Mouse (Mus musculus): Measurements from ENCODE around the gene Polr2c. TPM values are rescaled to one million over a fixed set of nuclear protein-coding genes. Genes with fewer than 3 reads are reported as not detected.
"Not testable (repeated sequence)": the region's sequence is repeated elsewhere in the genome, so short reads cannot be mapped to it uniquely, and the experiment has no call there.

The Polr2c gene
- polyA plus RNA-seq, 1 experiment: 21.3 TPM

GRCm38 (mm10) chr8:94837662-94838574 is 19.3 kb upstream of the Polr2c start, which contains the start of the genes Coq9 and Ciapin1:
Gene Coq9 (plus strand): TSS chr8:94838321.
Gene Ciapin1 (minus strand): TSS chr8:94838358.
- Histone ChIP-seq H3K4me1 (peaks cover 22% of the 10 kb centered on the region), H3K27me3 (replicated peaks) (no peaks in the 10 kb centered on the region), H3K9me3 (no peaks in the 10 kb centered on the region), H3K4me3 (replicated peaks) (peak within 1 kb of the TSS; percentile 98), H3K36me3 (replicated peaks; ENCODE audit: low read length) (peaks cover 21% of the 10 kb centered on the region)
- TF ChIP-seq GATA1 (IDR thresholded peaks at IDR 0.05; ENCODE audit: borderline replicate concordance, low read length) (no peak), FLI1 (IDR thresholded peaks at IDR 0.05; ENCODE audit: low read length) (no peak)

- TF ChIP-seq FLI1 (IDR thresholded peaks at IDR 0.05; ENCODE audit: low read length) (no peak), GATA1 (IDR thresholded peaks at IDR 0.05; ENCODE audit: borderline replicate concordance, low read length) (no peak)
- Histone ChIP-seq H3K4me3 (replicated peaks) (peak overlapping the region; percentile 98), H3K9me3 (no peaks in the 10 kb centered on the region), H3K27me3 (replicated peaks) (no peaks in the 10 kb centered on the region), H3K36me3 (replicated peaks; ENCODE audit: low read length) (peaks cover 21% of the 10 kb centered on the region), H3K4me1 (peaks cover 21% of the 10 kb centered on the region)
Measured at GRCm38 (mm10) chr8:94838600-94838999, 18.6 kb upstream of the Polr2c start.

- peaks cover 18% of the 10 kb centered on the region for H3K4me1 ChIP-seq
- no peaks in the 10 kb centered on the region for H3K9me3 ChIP-seq
- no peaks in the 10 kb centered on the region for H3K27me3 ChIP-seq (replicated peaks)
- TF ChIP-seq FLI1 (IDR thresholded peaks at IDR 0.05; ENCODE audit: low read length) (no peak), GATA1 (IDR thresholded peaks at IDR 0.05; ENCODE audit: borderline replicate concordance, low read length) (no peak)
- peaks cover 46% of the 10 kb centered on the region for H3K36me3 ChIP-seq (replicated peaks; ENCODE audit: low read length)
- H3K4me3 ChIP-seq (replicated peaks): no peak overlapping the region
Measured at GRCm38 (mm10) chr8:94841183-94841582, 16.1 kb upstream of the Polr2c start.

- Histone ChIP-seq H3K4me1 (0 out of 2 replicates have a peak, but pooled peaks cover 3% of the 10 kb centered on the region), H3K36me3 (replicated peaks; ENCODE audit: low read length) (peaks cover 97% of the 10 kb centered on the region), H3K9me3 (no peaks in the 10 kb centered on the region), H3K4me3 (replicated peaks) (no peak overlapping the region), H3K27me3 (replicated peaks) (no peaks in the 10 kb centered on the region)
- no peak for TF ChIP-seq GATA1 (IDR thresholded peaks at IDR 0.05; ENCODE audit: borderline replicate concordance, low read length)
- no peak for TF ChIP-seq FLI1 (IDR thresholded peaks at IDR 0.05; ENCODE audit: low read length)
Measured at GRCm38 (mm10) chr8:94850049-94850448, 7.2 kb upstream of the Polr2c start.

DNA sequence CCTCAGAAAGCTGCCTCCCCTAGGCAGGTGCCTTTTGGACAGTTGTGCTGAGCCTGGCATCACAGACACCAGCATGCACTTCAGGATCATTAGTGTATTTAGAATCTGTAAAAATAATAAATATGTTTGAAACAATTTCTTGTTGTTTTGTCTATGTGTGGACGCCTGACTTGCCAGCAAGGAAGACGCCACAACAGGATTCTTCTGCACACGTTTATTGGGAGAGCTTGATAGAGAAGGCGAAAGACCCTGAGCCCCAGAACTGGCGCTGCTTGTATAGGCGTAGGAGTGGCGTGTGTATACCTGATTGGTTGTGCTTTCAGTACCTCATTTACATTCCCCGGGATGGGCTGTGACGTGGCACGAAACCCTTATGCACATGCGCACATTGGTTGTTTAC is 2.5 kb upstream of the Polr2c start:
- not testable (repeated sequence) for H3K27me3 ChIP-seq (replicated peaks); H3K9me3 ChIP-seq; H3K4me3 ChIP-seq (replicated peaks)
- H3K36me3 ChIP-seq (replicated peaks; ENCODE audit: low read length): peaks cover 67% of the 10 kb centered on the region
- H3K4me1 ChIP-seq: peaks cover 21% of the 10 kb centered on the region

- Histone ChIP-seq H3K36me3 (replicated peaks; ENCODE audit: low read length) (peaks cover 67% of the 10 kb centered on the region), H3K27me3 (replicated peaks) (no peaks in the 10 kb centered on the region), H3K4me3 (replicated peaks) (peak overlapping the region; percentile 99), H3K4me1 (peaks cover 30% of the 10 kb centered on the region), H3K9me3 (no peaks in the 10 kb centered on the region)
- TF ChIP-seq GATA1 (IDR thresholded peaks at IDR 0.05; ENCODE audit: borderline replicate concordance, low read length) (no peak), FLI1 (IDR thresholded peaks at IDR 0.05; ENCODE audit: low read length) (no peak)
Measured at GRCm38 (mm10) chr8:94857011-94857345, 272 bp upstream of the Polr2c start.

DNA sequence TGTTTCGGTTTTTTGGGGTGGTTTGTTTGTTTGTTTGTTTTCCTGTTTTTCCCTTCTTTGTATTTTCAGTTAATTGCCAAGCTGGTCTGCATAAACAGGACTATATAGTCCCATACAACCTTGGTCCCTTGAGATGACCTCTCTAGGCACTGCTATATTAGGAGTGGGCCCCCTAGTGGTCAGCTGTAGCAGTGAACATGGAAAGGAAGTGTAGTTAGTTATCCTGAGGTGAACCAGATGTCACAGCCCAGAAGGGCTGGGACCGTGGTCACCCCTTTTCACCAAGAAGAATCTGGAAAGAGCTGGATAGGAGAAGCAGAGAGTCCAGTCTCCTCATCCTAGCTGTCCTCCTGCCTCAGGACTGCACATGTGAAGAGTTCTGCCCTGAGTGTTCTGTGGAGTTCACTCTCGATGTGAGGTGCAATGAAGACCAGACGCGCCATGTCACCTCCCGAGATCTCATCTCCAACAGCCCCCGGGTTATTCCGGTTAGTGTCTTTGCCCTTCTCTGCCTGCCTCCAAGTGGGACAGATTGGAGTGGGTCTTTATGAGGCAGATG is 4.2 kb downstream of the Polr2c start:
- Histone ChIP-seq H3K9me3 (no peaks in the 10 kb centered on the region), H3K27me3 (replicated peaks) (peaks cover 1% of the 10 kb centered on the region), H3K4me3 (replicated peaks) (no peak overlapping the region), H3K36me3 (replicated peaks; ENCODE audit: low read length) (peaks cover 70% of the 10 kb centered on the region), H3K4me1 (peaks cover 42% of the 10 kb centered on the region)
- TF ChIP-seq GATA1 (IDR thresholded peaks at IDR 0.05; ENCODE audit: borderline replicate concordance, low read length) (no peak), FLI1 (IDR thresholded peaks at IDR 0.05; ENCODE audit: low read length) (no peak)

DNA sequence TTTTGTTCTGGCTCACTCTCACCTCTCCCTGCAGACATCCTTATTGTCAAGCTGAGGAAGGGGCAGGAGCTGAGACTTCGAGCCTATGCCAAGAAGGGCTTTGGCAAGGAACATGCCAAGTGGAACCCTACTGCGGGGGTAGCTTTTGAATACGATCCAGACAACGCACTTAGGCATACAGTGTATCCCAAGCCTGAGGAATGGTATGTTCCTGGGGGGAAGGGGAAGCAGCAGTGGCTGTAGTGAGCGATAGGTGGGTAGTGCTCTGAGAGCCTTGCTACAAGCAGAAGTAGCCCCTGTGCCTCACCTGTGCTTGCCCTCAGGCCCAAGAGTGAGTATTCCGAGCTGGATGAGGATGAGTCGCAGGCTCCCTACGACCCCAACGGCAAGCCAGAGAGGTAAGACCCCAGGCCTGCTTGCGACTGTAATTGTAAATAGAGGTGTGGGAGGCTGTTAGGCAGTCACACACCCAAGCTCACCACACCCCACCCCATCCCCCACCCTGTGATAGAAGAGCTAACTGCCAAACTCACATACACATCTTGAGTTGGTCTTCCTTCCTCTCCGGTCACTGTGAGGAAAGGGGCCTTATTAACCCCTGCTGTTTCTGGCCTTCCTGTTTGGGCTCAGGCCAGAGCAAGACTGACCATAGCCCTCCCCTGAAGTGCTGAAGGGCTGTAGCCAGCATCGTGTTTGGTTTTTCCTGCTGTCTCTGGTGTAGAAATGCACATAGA is 5.4 kb downstream of the Polr2c start:
- H3K9me3 ChIP-seq: no peaks in the 10 kb centered on the region
- H3K4me3 ChIP-seq (replicated peaks): no peak overlapping the region
- H3K4me1 ChIP-seq: peaks cover 38% of the 10 kb centered on the region
- no peak for TF ChIP-seq GATA1 (IDR thresholded peaks at IDR 0.05; ENCODE audit: borderline replicate concordance, low read length)
- TF ChIP-seq FLI1 (IDR thresholded peaks at IDR 0.05; ENCODE audit: low read length): no peak
- H3K36me3 ChIP-seq (replicated peaks; ENCODE audit: low read length): peaks cover 81% of the 10 kb centered on the region
- peaks cover 7% of the 10 kb centered on the region for H3K27me3 ChIP-seq (replicated peaks)

DNA sequence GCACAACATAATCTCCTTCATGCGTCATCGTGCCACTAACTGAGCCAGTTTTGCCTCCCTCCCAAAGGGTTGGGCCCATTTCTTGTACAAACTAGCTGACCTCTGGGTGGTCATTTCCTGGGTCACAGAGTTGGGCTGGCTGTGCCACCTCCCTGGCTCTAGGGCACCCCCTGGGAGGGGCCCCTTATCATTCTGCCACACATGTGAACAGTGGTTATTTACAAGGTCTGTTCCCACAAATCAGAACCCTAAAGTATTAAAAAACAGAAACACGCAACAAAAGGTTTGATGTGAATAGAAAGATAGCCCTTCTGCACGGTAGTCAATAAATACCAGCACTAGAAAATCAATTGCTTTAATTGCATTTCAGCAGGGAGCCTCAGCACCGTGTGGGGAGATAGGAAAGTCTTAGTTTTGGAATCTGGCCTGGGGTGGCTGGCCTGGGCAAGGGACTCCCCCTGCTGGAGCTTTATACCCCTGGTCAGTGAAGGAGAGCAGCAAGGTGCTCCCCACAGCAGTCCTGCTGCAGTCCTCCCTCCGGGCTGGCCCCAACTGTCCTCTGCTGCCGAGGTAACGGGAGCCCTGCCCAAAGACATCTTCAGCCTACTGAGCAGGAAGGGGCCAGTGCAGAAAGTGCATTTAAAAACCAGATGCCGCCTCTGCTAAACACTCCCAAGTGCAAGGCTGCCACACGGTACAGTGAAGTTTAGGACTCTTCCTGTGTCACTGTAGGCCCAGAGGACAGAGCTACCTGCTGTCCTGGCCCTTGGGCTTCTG is 6.8 kb downstream of the Polr2c start:
- Histone ChIP-seq H3K36me3 (replicated peaks; ENCODE audit: low read length) (peaks cover 79% of the 10 kb centered on the region), H3K27me3 (replicated peaks) (peaks cover 21% of the 10 kb centered on the region), H3K4me1 (peaks cover 28% of the 10 kb centered on the region), H3K9me3 (no peaks in the 10 kb centered on the region), H3K4me3 (replicated peaks) (no peak overlapping the region)
- TF ChIP-seq GATA1 (IDR thresholded peaks at IDR 0.05; ENCODE audit: borderline replicate concordance, low read length) (no peak), FLI1 (IDR thresholded peaks at IDR 0.05; ENCODE audit: low read length) (no peak)
